Mouse (Mus musculus): ENCODE results near the gene Zfp617. TPM values are rescaled to one million over a fixed set of nuclear protein-coding genes. Genes with fewer than 3 reads are reported as not detected.
"Not testable (repeated sequence)": the region's sequence is repeated elsewhere in the genome, so short reads cannot be mapped to it uniquely, and the experiment has no call there.

The Zfp617 gene
- polyA plus RNA-seq, 1 experiment from 2014 or later = 31.7 TPM

GRCm38 (mm10) chr8:71926551-71926950, 18.1 kb downstream of the Zfp617 start:
- ATAC-seq (replicated peaks) = no peak
- Histone ChIP-seq H3K4me3 (no peak overlapping the region), H3K36me3 (peaks cover 29% of the 10 kb centered on the region), H3K4me2 (replicated peaks) (no peak overlapping the region), H3K27ac (replicated peaks) (no peak overlapping the region), H3K27me3 (no peaks in the 10 kb centered on the region), H3K9ac (replicated peaks) (no peak overlapping the region), H3K4me1 (peaks cover 17% of the 10 kb centered on the region), H3K9me3 (no peaks in the 10 kb centered on the region)
- WGBS = 92% methylated on average over 3 of the region's 3 CpGs

GRCm38 (mm10) chr8:71927779-71928178, 19.3 kb downstream of the Zfp617 start:
- Histone ChIP-seq H3K4me3 (no peak overlapping the region), H3K27ac (replicated peaks) (no peak overlapping the region), H3K4me2 (replicated peaks) (no peak overlapping the region), H3K9ac (replicated peaks) (no peak overlapping the region), H3K36me3 (peaks cover 33% of the 10 kb centered on the region), H3K9me3 (no peaks in the 10 kb centered on the region), H3K4me1 (peaks cover 13% of the 10 kb centered on the region), H3K27me3 (no peaks in the 10 kb centered on the region)
- ATAC-seq (replicated peaks) = no peak

GRCm38 (mm10) chr8:71938037-71938436, 29.6 kb downstream of the Zfp617 start:
- H3K9ac ChIP-seq (replicated peaks); H3K4me2 ChIP-seq (replicated peaks); ATAC-seq (replicated peaks); H3K4me3 ChIP-seq; H3K4me1 ChIP-seq; H3K27me3 ChIP-seq; H3K27ac ChIP-seq (replicated peaks); H3K9me3 ChIP-seq: not testable (repeated sequence)
- peaks cover 10% of the 10 kb centered on the region for H3K36me3 ChIP-seq
- 88% methylated on average over 2 of the region's 2 CpGs for whole genome bisulfite sequencing

- 89% methylated on average over 2 of the region's 2 CpGs for WGBS
- Histone ChIP-seq H3K4me3 (no peak overlapping the region), H3K4me2 (replicated peaks) (no peak overlapping the region), H3K27ac (replicated peaks) (no peak overlapping the region), H3K9ac (replicated peaks) (no peak overlapping the region), H3K4me1 (no peaks in the 10 kb centered on the region), H3K9me3 (no peaks in the 10 kb centered on the region), H3K27me3 (no peaks in the 10 kb centered on the region), H3K36me3 (no peaks in the 10 kb centered on the region)
- no peak for ATAC-seq (replicated peaks)
Observed at GRCm38 (mm10) chr8:71940293-71941208, 32.1 kb downstream of the Zfp617 start.

- Histone ChIP-seq H3K27me3 (no peaks in the 10 kb centered on the region), H3K4me3 (no peak overlapping the region), H3K27ac (replicated peaks) (no peak overlapping the region), H3K9me3 (no peaks in the 10 kb centered on the region), H3K4me1 (no peaks in the 10 kb centered on the region), H3K4me2 (replicated peaks) (no peak overlapping the region), H3K9ac (replicated peaks) (no peak overlapping the region), H3K36me3 (no peaks in the 10 kb centered on the region)
- no peak for ATAC-seq (replicated peaks)
- 71% methylated on average over 1 of the region's 1 CpGs for WGBS
Observed at GRCm38 (mm10) chr8:71941776-71942175, 33.3 kb downstream of the Zfp617 start.

GRCm38 (mm10) chr8:71948624-71949023, 40.2 kb downstream of the Zfp617 start:
- Histone ChIP-seq H3K4me3 (no peak overlapping the region), H3K4me1 (peaks cover 18% of the 10 kb centered on the region), H3K27me3 (no peaks in the 10 kb centered on the region), H3K9me3 (no peaks in the 10 kb centered on the region), H3K27ac (replicated peaks) (no peak overlapping the region), H3K4me2 (replicated peaks) (no peak overlapping the region), H3K36me3 (no peaks in the 10 kb centered on the region), H3K9ac (replicated peaks) (no peak overlapping the region)
- 92% methylated on average over 5 of the region's 5 CpGs for WGBS
- ATAC-seq (replicated peaks) = no peak

GRCm38 (mm10) chr8:71950482-71951221, 42.2 kb downstream of the Zfp617 start, which contains the start of gene Zfp961:
Gene Zfp961 (plus strand): TSS chr8:71951038.
- Histone ChIP-seq H3K4me1 (peaks cover 18% of the 10 kb centered on the region), H3K4me2 (replicated peaks) (peak within 1 kb of the TSS; percentile 54), H3K9ac (replicated peaks) (peak within 1 kb of the TSS; percentile 88), H3K27me3 (no peaks in the 10 kb centered on the region), H3K9me3 (peaks cover 9% of the 10 kb centered on the region), H3K36me3 (peaks cover 8% of the 10 kb centered on the region; the same call in 1 of the 2 replicates), H3K27ac (replicated peaks) (peak within 1 kb of the TSS; percentile 91), H3K4me3 (peak within 1 kb of the TSS; percentile 91)
- peak; percentile 100 for ATAC-seq (replicated peaks)
- WGBS = 3% methylated on average over 34 of the region's 34 CpGs

- Histone ChIP-seq H3K4me3 (peak overlapping the region; percentile 91), H3K27ac (replicated peaks) (peak overlapping the region; percentile 91), H3K27me3 (no peaks in the 10 kb centered on the region), H3K4me1 (peaks cover 18% of the 10 kb centered on the region), H3K36me3 (peaks cover 8% of the 10 kb centered on the region; the same call in 1 of the 2 replicates), H3K9ac (replicated peaks) (peak overlapping the region; percentile 88), H3K4me2 (replicated peaks) (peak overlapping the region; percentile 48), H3K9me3 (peaks cover 11% of the 10 kb centered on the region)
- WGBS = 33% methylated on average over 14 of the region's 14 CpGs
- no peak for ATAC-seq (replicated peaks)
Observed at GRCm38 (mm10) chr8:71951436-71952161, 43.2 kb downstream of the Zfp617 start.

- Histone ChIP-seq H3K27me3 (no peaks in the 10 kb centered on the region), H3K4me1 (peaks cover 18% of the 10 kb centered on the region), H3K9ac (replicated peaks) (no peak overlapping the region), H3K9me3 (peaks cover 11% of the 10 kb centered on the region), H3K4me2 (replicated peaks) (peak overlapping the region; percentile 48; the same call in 1 of the 2 replicates), H3K4me3 (0 out of 2 replicates have a peak overlapping the region, but pooled peaks have one; percentile 91), H3K36me3 (peaks cover 8% of the 10 kb centered on the region; the same call in 1 of the 2 replicates), H3K27ac (replicated peaks) (no peak overlapping the region)
- 89% methylated on average over 1 of the region's 1 CpGs for WGBS
- no peak for ATAC-seq (replicated peaks)
Observed at GRCm38 (mm10) chr8:71952489-71952888, 44.1 kb downstream of the Zfp617 start.

GRCm38 (mm10) chr8:71952961-71953700, 44.7 kb downstream of the Zfp617 start:
- 97% methylated on average over 16 of the region's 16 CpGs for WGBS

GRCm38 (mm10) chr8:71954666-71955065, 46.2 kb downstream of the Zfp617 start:
- no peak for ATAC-seq (replicated peaks)
- no peak overlapping the region for H3K4me3 ChIP-seq
- peaks cover 18% of the 10 kb centered on the region for H3K4me1 ChIP-seq
- H3K36me3 ChIP-seq = peaks cover 8% of the 10 kb centered on the region; the same call in 1 of the 2 replicates
- peaks cover 11% of the 10 kb centered on the region for H3K9me3 ChIP-seq
- no peak overlapping the region for H3K27ac ChIP-seq (replicated peaks)
- no peaks in the 10 kb centered on the region for H3K27me3 ChIP-seq
- H3K4me2 ChIP-seq (replicated peaks) = no peak overlapping the region
- H3K9ac ChIP-seq (replicated peaks) = no peak overlapping the region
- 97% methylated on average over 9 of the region's 9 CpGs for WGBS

More at GRCm38 (mm10) chr8:71952961-71953700, 44.7 kb downstream of the Zfp617 start:
- H3K4me1 ChIP-seq = peaks cover 18% of the 10 kb centered on the region
- H3K9me3 ChIP-seq = peaks cover 11% of the 10 kb centered on the region
- ATAC-seq (replicated peaks); H3K9ac ChIP-seq (replicated peaks); H3K27me3 ChIP-seq; H3K36me3 ChIP-seq; H3K4me2 ChIP-seq (replicated peaks); H3K4me3 ChIP-seq; H3K27ac ChIP-seq (replicated peaks): not testable (repeated sequence)

Measured in forebrain, embryonic 15.5 days (tissue).